Mouse (Mus musculus): ENCODE data around the gene Efna1. TPM values are rescaled to one million over a fixed set of nuclear protein-coding genes. Genes with fewer than 3 reads are reported as not detected.

The Efna1 gene
- not detected for total RNA-seq (2023)

GRCm38 (mm10) chr3:89280606-89281511 is at the start of gene Efna1:
Gene Efna1, minus strand, starts transcription at chr3:89281142.

GRCm38 (mm10) chr3:89322514-89323165 is 41.7 kb upstream of the Efna1 start, which contains the start of gene Efna3:
Gene Efna3, minus strand, starts transcription at chr3:89322965.

GRCm38 (mm10) chr3:89270051-89270755 is 10.7 kb downstream of the Efna1 start, which contains the start of gene Slc50a1:
Gene Slc50a1, minus strand, starts transcription at chr3:89270570.

GRCm38 (mm10) chr3:89259076-89259475 is 21.9 kb downstream of the Efna1 start, which contains the start of gene Dpm3:
Gene Dpm3, plus strand, starts transcription at chr3:89259358.

GRCm38 (mm10) chr3:89246261-89247100 is 34.5 kb downstream of the Efna1 start, which contains the start of gene Trim46:
Gene Trim46, minus strand, starts transcription at chr3:89246309.

GRCm38 (mm10) chr3:89245688-89246171 is 35.2 kb downstream of the Efna1 start, which contains the start of gene Krtcap2:
Gene Krtcap2, plus strand, starts transcription at chr3:89245966.

GRCm38 (mm10) chr3:89228836-89229235 is 52.1 kb downstream of the Efna1 start, which contains the start of gene Muc1:
Gene Muc1, plus strand, starts transcription at chr3:89229057.

GRCm38 (mm10) chr3:89226900-89227299 is 54.0 kb downstream of the Efna1 start, which contains the start of gene Mtx1:
Gene Mtx1, minus strand, starts transcription at chr3:89227088.

Other genes starting within 250 kb of the Efna1 start
- gene Rusc1, start 187.8 kb downstream of the Efna1 start, total RNA-seq (2023): 10 to 100 TPM; 61.7 to 65.0 TPM
- gene Gm43738, start 180.0 kb downstream of the Efna1 start, total RNA-seq (2023): under 1 TPM in 1 of 2 experiments, not detected in 1; 0.26 TPM
- 10 to 100 TPM; 32.7 to 40.2 TPM for gene Fdps, start 179.2 kb downstream of the Efna1 start, total RNA-seq (2023)
- under 1 TPM; 0.74 to 0.96 TPM for gene Pklr, start 145.0 kb downstream of the Efna1 start, total RNA-seq (2023)
- 10 to 100 TPM; 11.3 to 14.4 TPM for gene Hcn3, start 120.9 kb downstream of the Efna1 start, total RNA-seq (2023)
- gene Clk2, start 116.3 kb downstream of the Efna1 start, total RNA-seq (2023): 100 to 1,000 TPM; 123 to 131 TPM
- 100 to 1,000 TPM; 159 to 177 TPM for gene Scamp3, start 103.7 kb downstream of the Efna1 start, total RNA-seq (2023)
- 100 to 1,000 TPM; 178 to 181 TPM for gene Fam189b, start 98.0 kb downstream of the Efna1 start, total RNA-seq (2023)
- 10 to 100 TPM; 64.0 to 68.6 TPM for gene Gba, start 78.2 kb downstream of the Efna1 start, total RNA-seq (2023)
- 1 to 10 TPM; 3.4 to 6.3 TPM for gene Thbs3, start 66.0 kb downstream of the Efna1 start, total RNA-seq (2023)
- 10 to 100 TPM; 85.4 to 95.2 TPM for gene Mtx1, start 54.1 kb downstream of the Efna1 start, total RNA-seq (2023)
- gene Muc1, start 52.1 kb downstream of the Efna1 start, total RNA-seq (2023): under 1 TPM in 1 of 2 experiments, not detected in 1; 0.87 TPM
- 100 to 1,000 TPM; 100 to 110 TPM for gene Krtcap2, start 35.2 kb downstream of the Efna1 start, total RNA-seq (2023)
- 1 to 10 TPM; 1.6 to 2.3 TPM for gene Trim46, start 34.8 kb downstream of the Efna1 start, total RNA-seq (2023)
- 10 to 100 TPM; 68.1 to 70.0 TPM for gene Dpm3, start 21.8 kb downstream of the Efna1 start, total RNA-seq (2023)
- 100 to 1,000 TPM in 1 of 2 experiments, 10 to 100 TPM in 1; 98.1 to 113 TPM for gene Slc50a1, start 10.6 kb downstream of the Efna1 start, total RNA-seq (2023)
- gene Efna3, start 41.8 kb upstream of the Efna1 start, total RNA-seq (2023): not detected
- gene Efna4, start 56.9 kb upstream of the Efna1 start, total RNA-seq (2023): not detected
- 10 to 100 TPM; 11.4 to 12.0 TPM for gene Adam15, start 68.9 kb upstream of the Efna1 start, total RNA-seq (2023)
- gene Dcst2, start 80.8 kb upstream of the Efna1 start, total RNA-seq (2023): not detected
- gene Dcst1, start 84.1 kb upstream of the Efna1 start, total RNA-seq (2023): under 1 TPM in 1 of 2 experiments, not detected in 1; 0.76 TPM
- 100 to 1,000 TPM in 1 of 2 experiments, 10 to 100 TPM in 1; 98.0 to 107 TPM for gene Zbtb7b, start 113.6 kb upstream of the Efna1 start, total RNA-seq (2023)
- under 1 TPM in 1 of 2 experiments, not detected in 1; 0.89 TPM for gene Lenep, start 121.7 kb upstream of the Efna1 start, total RNA-seq (2023)
- 10 to 100 TPM; 34.1 to 34.4 TPM for gene Flad1, start 130.7 kb upstream of the Efna1 start, total RNA-seq (2023)
- 10 to 100 TPM in 1 of 2 experiments, 1 to 10 TPM in 1; 6.3 to 11.8 TPM for gene Cks1b, start 137.2 kb upstream of the Efna1 start, total RNA-seq (2023)
- 10 to 100 TPM; 87.6 to 92.3 TPM for gene Shc1, start 137.3 kb upstream of the Efna1 start, total RNA-seq (2023)
- 10 to 100 TPM; 45.5 to 46.1 TPM for gene Pygo2, start 149.1 kb upstream of the Efna1 start, total RNA-seq (2023)
- gene Pbxip1, start 155.6 kb upstream of the Efna1 start, total RNA-seq (2023): 100 to 1,000 TPM; 100 to 101 TPM
- gene Pmvk, start 173.4 kb upstream of the Efna1 start, total RNA-seq (2023): 10 to 100 TPM in 1 of 2 experiments, 1 to 10 TPM in 1; 6.2 to 11.9 TPM
- under 1 TPM in 1 of 2 experiments, not detected in 1; 0.12 TPM for gene Kcnn3, start 239.0 kb upstream of the Efna1 start, total RNA-seq (2023)

Measured in T-cell, adult 66 days (primary cell).